Mouse (Mus musculus) heart, adult 2 months (tissue): ENCODE data around the gene Gm17651.

Experiments
- CTCF ChIP-seq: fragments of 200-600 bp; IDR thresholded peaks from 2 replicates; pipeline ENCODE4 v1.8.1; 2022; ENCODE audit warnings: antibody characterized with exemption, mild to moderate bottlenecking, moderate library complexity
- EP300 ChIP-seq: fragments of 200-500 bp; IDR thresholded peaks from 2 replicates; pipeline ENCODE4 v1.6.1; 2011; ENCODE audit warnings: low read depth, low read length, control low read depth; ENCODE audit not compliant: insufficient read depth

- TF ChIP-seq CTCF (no peak), EP300 (no peak)
Measured at GRCm38 (mm10) chr3:97676126-97676525, 1.6 kb upstream of the Gm17651 start.
